In the genomic region with DNA sequence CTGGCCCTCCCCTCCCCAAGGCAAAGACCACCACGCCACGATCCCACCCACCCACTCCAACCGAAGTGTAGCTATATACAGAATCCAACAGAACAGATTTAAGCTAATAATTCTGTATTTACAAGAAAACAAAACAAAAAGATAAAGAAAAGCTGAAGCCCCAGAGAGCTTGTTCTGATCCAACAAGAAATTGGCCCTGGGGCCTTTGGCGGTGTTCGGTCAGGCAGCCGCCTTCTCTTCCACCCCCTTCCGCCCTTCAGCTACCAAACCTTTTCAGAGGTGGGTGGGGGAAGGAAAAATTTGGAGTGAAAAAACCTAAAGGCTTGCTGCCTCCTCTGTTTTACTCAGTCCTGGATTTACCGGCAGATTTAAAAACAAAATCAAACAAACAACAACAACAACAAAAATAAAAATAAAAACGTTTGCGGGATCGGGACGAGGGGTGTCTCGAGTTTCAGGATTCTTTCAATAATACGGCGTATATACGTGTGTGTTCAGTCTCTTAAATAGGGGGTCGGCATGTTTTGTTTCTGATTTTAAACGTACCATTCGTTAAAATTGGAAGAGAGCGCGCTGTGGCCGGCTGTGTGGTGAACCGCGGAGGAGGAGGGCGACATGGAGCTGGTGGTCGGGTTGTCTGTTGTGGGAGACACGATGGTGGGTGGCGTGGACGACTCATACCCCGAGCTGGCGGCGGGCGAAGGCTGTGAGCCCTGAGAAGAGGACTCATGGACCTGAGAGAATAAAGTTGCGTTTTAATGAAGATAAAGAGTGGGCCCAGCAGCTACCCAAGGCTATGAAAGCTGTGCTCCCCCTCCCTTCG, we compare ENCODE assay signal across 9 mouse cellular contexts. TPM values are rescaled to one million over a fixed set of nuclear protein-coding genes. Genes with fewer than 3 reads are reported as not detected.
A peak's percentile ranks its signal among the peaks of the same experiment; 100 is the strongest.
DNase-seq lines count a peak whose midpoint lies in the region; ATAC-seq lines count a peak whose summit lies in the region.
"Had no signal": no experiment of that assay in that cellular context is flagged by ENCODE, and none has a peak within 500 bp of the region (broad histone marks: within the 10 kb centered on the region; RNA-seq: fewer than 3 reads in every experiment).

No protein-coding gene starts in this region.

- H3K4me3 ChIP-seq in heart, embryonic 16.5 days (ENCODE audit: low read length): peak overlapping the region; percentile 57
- H3K4me3 ChIP-seq in hindbrain, embryonic 15.5 days: peak overlapping the region; percentile 53
- peak overlapping the region; percentile 62 for H3K4me3 ChIP-seq in neural tube, embryonic 11.5 days (ENCODE audit: low read depth, low read length)

- H3K4me2 ChIP-seq in heart, embryonic 16.5 days (ENCODE audit: low read depth, low read length): peak overlapping the region; percentile 67
- H3K4me2 ChIP-seq in hindbrain, embryonic 15.5 days: peak overlapping the region; percentile 51
- H3K4me2 ChIP-seq in neural tube, embryonic 11.5 days (ENCODE audit: low read depth): peak overlapping the region; percentile 36

- peaks cover 17% of the 10 kb centered on the region for H3K4me1 ChIP-seq in heart, embryonic 16.5 days (ENCODE audit: control insufficient read depth, insufficient read depth, low read length)
- H3K4me1 ChIP-seq in hindbrain, embryonic 15.5 days (replicated peaks): 0 out of 2 replicates have a peak, but pooled peaks cover 8% of the 10 kb centered on the region
- H3K4me1 ChIP-seq in neural tube, embryonic 11.5 days (ENCODE audit: control insufficient read depth, insufficient read depth, low read length): no peaks in the 10 kb centered on the region

- no peak overlapping the region for H3K27ac ChIP-seq in heart, embryonic 16.5 days (ENCODE audit: low read length)
- peak overlapping the region; percentile 96 for H3K27ac ChIP-seq in hindbrain, embryonic 15.5 days (replicated peaks)
- H3K27ac ChIP-seq in neural tube, embryonic 11.5 days (ENCODE audit: low read depth, low read length): peak overlapping the region; percentile 99

- peaks cover 80% of the 10 kb centered on the region for H3K27me3 ChIP-seq in heart, embryonic 16.5 days (ENCODE audit: control insufficient read depth, insufficient read depth, low read length)
- H3K27me3 ChIP-seq in hindbrain, embryonic 15.5 days: peaks cover 26% of the 10 kb centered on the region
- H3K27me3 ChIP-seq in neural tube, embryonic 11.5 days (ENCODE audit: control insufficient read depth, insufficient read depth, low read length): peaks cover 61% of the 10 kb centered on the region

- intact Hi-C loops in heart, postnatal 25 days (cut with DNase I): no loop called here

- ATAC-seq in heart, embryonic 16.5 days (replicated peaks; ENCODE audit: extremely low read depth, insufficient read depth, low FRiP score): no peak
- ATAC-seq in hindbrain, embryonic 15.5 days (ENCODE audit: low FRiP score, low read depth): no peak
- ATAC-seq in neural tube, embryonic 11.5 days (ENCODE audit: insufficient read depth, low FRiP score, low TSS enrichment): peak; percentile 2

- no peaks in the 10 kb centered on the region for H3K36me3 ChIP-seq in heart, embryonic 16.5 days (ENCODE audit: control insufficient read depth, insufficient read depth)
- H3K36me3 ChIP-seq in hindbrain, embryonic 15.5 days: no peaks in the 10 kb centered on the region
- H3K36me3 ChIP-seq in neural tube, embryonic 11.5 days (ENCODE audit: control insufficient read depth, insufficient read depth, low read length): no peaks in the 10 kb centered on the region

- H3K9ac ChIP-seq in heart, embryonic 16.5 days (ENCODE audit: low read length): no peak overlapping the region
- H3K9ac ChIP-seq in hindbrain, embryonic 15.5 days: peak overlapping the region; percentile 69
- H3K9ac ChIP-seq in neural tube, embryonic 11.5 days (ENCODE audit: low read length): peak overlapping the region; percentile 98

- whole genome bisulfite sequencing in heart, embryonic 16.5 days: 2% methylated on average over 35 of the region's 35 CpGs
- 1% methylated on average over 35 of the region's 35 CpGs for WGBS in hindbrain, embryonic 15.5 days
- WGBS in neural tube, embryonic 11.5 days: under 1% methylated on average over 35 of the region's 35 CpGs

- DNase-seq in heart, postnatal 25 days (ENCODE audit: low spot score): no peak
- peak; percentile 67 to 74 for DNase-seq in cerebellum, postnatal 10 days
- DNase-seq in neural tube, embryonic 11.5 days (ENCODE audit: low spot score): peak; percentile 54
- DNase-seq in layer of hippocampus, adult 11-12 months (ENCODE audit: low spot score): no peak
- DNase-seq in layer of hippocampus, adult 9-11 months: no peak
- no peak for DNase-seq in lung, postnatal 25 days (ENCODE audit: low spot score)

- no peaks in the 10 kb centered on the region; the same call in 1 of the 2 replicates for H3K9me3 ChIP-seq in heart, embryonic 16.5 days (replicated peaks; ENCODE audit: control insufficient read depth, low read length)
- H3K9me3 ChIP-seq in hindbrain, embryonic 15.5 days: no peaks in the 10 kb centered on the region
- no peaks in the 10 kb centered on the region for H3K9me3 ChIP-seq in neural tube, embryonic 11.5 days (ENCODE audit: control insufficient read depth, low read length)

RNA-seq across cellular contexts. Expression of gene Zic4, which starts 1.0 kb away (rescaled TPM):
- not detected in 2 replicates for polyA plus RNA-seq in heart, embryonic 16.5 days (2015; fragmentation: Nextera tagmentation; extraction: Ambion mirVana)
- total RNA-seq in heart, postnatal 25 days (2021): not detected
- 52.6 and 61.6 TPM in 2 replicates for polyA plus RNA-seq in hindbrain, embryonic 15.5 days (2015; fragmentation: Nextera tagmentation; extraction: Ambion mirVana)
- 52.2 and 58.1 TPM in 2 replicates for polyA plus RNA-seq in neural tube, embryonic 11.5 days (2014; fragmentation: Nextera tagmentation; extraction: Ambion mirVana)
- total RNA-seq: MEL had no signal

RNA-seq across cellular contexts. Expression of gene Zic1, which starts 4.4 kb away (rescaled TPM):
- 0.05 TPM in 1 of 2 replicates, not detected in the other for polyA plus RNA-seq in heart, embryonic 16.5 days (2015; fragmentation: Nextera tagmentation; extraction: Ambion mirVana)
- total RNA-seq in heart, postnatal 25 days (2021): not detected
- 13.5 and 14.8 TPM in 2 replicates for polyA plus RNA-seq in hindbrain, embryonic 15.5 days (2015; fragmentation: Nextera tagmentation; extraction: Ambion mirVana)
- 17.3 and 17.9 TPM in 2 replicates for polyA plus RNA-seq in neural tube, embryonic 11.5 days (2014; fragmentation: Nextera tagmentation; extraction: Ambion mirVana)
- total RNA-seq: MEL had no signal

Comparison
In these comparisons a context has a peak if more than half of its experiments do, and no peak if none do; other contexts are left out.
1. DNase-seq: peak in cerebellum, postnatal 10 days (2 of 2) and neural tube, embryonic 11.5 days (single experiment); none in heart, postnatal 25 days (single experiment), layer of hippocampus, adult 11-12 months (single experiment), layer of hippocampus, adult 9-11 months (single experiment) and lung, postnatal 25 days (single experiment).
2. RNA of gene Zic4, which starts 1.0 kb away (polyA plus RNA-seq): 52.6 to 61.6 TPM in hindbrain, embryonic 15.5 days and 52.2 to 58.1 TPM in neural tube, embryonic 11.5 days; not detected in heart, embryonic 16.5 days; every median in the first group is over 10 times any median in the second.
3. RNA of gene Zic1, which starts 4.4 kb away (polyA plus RNA-seq): 17.3 to 17.9 TPM in neural tube, embryonic 11.5 days and 13.5 to 14.8 TPM in hindbrain, embryonic 15.5 days; 0.05 TPM in heart, embryonic 16.5 days; every median in the first group is over 10 times any median in the second.
4. Peak in every context shown above with its lines, with median percentiles within 50 percentile points of each other: H3K4me2 ChIP-seq and H3K4me3 ChIP-seq.